Mouse (Mus musculus) left cerebral cortex, adult 18-20 months (tissue): ENCODE results near the gene Ints5. TPM values are rescaled to one million over a fixed set of nuclear protein-coding genes. Genes with fewer than 3 reads are reported as not detected.
A peak's percentile ranks its signal among the peaks of the same experiment; 100 is the strongest.
"Not testable (repeated sequence)": the region's sequence is repeated elsewhere in the genome, so short reads cannot be mapped to it uniquely, and the experiment has no call there.

Source experiments
- DNase-seq, 2 experiments: peaks; one replicate each; pipeline ENCODE4 v3.0.0; 2021 to 2022; ENCODE audit warnings: low spot score in 2 of 2, mixed read lengths in 1 of 2
- long read RNA-seq, 2 experiments: library from polyadenylated mRNA; stranded (forward); transcript quantifications; one replicate each; pipeline ENCODE4 v2.0.0; 2021
- total RNA-seq, 2 experiments: library from RNA; stranded (reverse); gene quantifications; 2 replicates each; pipeline ENCODE4 v1.2.3; 2021

The Ints5 gene
- 10 to 100 TPM; 23.9 to 24.6 TPM for total RNA-seq
- long read RNA-seq, experiment 1, transcript Ints5-201 (2 exons, 3,274 nt), result major isoform, 8 of 15 reads
- long read RNA-seq, experiment 1, partial matches to known transcripts, result 0 of 15 reads
- long read RNA-seq, experiment 1, other reads (novel, unspliced or antisense), result 7 of 15 reads
- long read RNA-seq, experiment 2, partial matches to known transcripts, result 11 of 15 reads
- long read RNA-seq, experiment 2, other reads (novel, unspliced or antisense), result 0 of 15 reads

DNA sequence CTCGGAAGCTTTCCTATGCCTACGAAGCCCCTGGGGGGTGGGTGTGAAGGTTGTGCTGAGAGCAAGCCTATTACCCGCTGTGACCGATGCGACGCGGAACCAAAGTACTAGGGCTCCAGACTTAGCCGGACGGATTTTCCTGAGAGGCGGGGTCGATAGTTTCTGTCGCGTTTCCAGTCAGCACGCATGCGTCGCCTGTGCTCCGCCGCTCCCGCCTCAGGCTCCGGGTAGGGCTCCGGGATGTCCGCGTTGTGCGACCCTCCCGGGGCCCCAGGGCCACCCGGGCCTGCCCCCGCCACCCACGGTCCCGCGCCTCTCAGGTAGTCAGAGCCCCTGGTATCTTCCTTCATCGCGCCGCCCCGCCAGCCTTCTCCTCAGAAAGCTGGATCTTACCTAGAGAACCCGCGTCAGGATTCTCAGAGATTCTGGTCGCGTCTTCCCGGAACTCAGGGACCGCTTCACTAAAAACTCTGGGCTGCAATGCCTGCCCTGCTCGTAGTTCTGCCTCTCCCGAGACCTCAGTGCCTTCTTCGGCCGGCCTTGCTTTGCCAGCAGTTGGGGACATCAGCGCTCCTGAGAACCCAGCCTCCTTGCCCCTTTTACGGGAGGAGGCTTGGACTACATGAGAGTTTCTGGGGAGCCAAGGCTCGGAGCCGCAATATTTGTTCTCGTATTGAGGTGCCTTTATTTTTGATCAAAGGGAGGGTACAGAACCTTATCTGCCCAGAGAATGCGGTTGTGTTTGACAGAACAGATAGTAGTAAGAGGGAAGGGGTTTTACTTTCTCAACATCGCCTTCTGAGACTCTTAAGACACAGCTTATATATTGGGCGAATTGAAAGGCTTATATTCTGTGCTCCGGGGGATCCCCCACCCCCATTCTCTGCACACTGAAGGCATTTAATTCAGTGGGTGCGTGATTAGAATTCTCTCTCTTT, at the start of gene Ints5:
TSS of gene Ints5 (plus strand) at position 177 of the 938 bp plus-strand sequence.
- peak; percentile 84 to 87 for DNase-seq

DNA sequence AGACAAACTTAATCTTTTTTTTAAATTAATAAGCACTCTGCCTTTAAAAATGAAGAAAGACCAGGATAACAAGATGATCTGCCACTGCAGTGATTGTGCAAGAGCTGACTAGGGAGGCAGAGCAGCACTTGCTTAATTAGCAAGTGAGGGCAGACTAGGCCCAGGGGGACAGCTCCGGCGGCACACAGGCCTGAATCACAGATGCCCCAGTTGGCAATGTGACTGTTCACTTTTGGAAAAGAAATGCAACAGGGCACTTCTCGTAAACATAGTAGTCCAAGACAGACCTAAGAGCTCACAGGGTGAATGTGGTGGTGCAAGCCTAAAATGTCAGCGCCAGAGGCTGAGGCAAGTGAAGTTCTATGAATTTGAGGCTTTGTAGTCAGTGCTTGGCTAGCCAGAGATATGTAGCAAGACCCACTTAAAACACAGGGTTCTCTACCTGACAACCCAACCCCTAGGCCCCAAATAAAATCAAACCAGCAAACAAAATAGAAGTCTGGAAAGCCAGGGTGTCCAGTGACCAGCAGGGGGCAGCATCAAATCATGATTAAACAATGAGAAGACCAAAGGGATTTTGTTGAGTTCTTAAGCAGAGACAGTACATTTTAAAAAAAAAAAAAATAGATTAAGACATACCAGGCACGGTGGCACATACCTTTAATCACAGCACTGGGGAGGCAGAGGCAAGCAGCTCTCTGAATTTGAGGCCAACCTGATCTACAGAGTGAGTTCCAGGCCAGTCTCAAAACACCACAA, 48.3 kb upstream of the Ints5 start:
- peak; percentile 76 to 88 for DNase-seq

DNA sequence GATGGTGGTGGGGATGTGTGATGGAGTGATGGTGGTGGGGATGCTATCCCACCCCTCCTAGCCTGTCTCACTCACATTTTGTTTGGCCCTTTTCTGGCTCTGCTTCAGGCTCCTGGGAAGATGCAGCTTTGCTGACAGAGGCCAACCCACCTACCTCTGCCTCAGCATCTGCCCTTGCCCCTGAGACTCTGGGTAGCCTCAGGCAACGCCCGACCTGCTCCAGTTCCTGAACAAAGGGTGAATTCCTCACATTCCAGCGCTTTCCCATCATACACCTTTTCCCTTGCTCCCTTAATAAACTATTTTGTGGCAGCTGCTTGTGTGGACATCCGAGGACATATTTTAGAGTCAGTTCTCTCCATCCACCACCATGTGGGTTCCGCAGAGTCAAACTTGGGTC, 44.4 kb upstream of the Ints5 start:
- DNase-seq, result no peak

DNA sequence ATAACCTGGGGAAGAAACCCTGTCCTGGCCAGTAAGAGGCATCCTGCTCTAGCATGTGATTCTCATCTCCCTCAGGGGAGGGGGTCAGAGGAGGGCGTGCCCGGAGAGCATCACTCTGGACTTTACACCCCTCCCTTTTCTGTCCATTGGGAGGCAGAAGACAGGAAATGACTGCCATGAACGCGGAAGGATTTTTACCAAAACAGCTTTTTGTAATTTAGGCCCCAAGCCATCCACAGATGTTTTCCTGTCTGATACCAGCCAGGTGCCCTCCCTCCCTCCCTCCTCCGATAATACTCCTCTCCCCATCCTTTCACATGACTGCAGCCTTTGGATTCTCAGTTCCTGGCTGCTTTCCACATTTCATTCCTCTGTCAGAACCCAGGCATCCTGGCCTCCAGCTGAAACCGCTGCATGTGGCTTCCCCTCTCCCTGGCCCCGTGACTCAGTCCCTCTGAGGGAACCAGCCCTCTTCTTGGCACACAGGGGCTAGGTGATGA, 42.4 kb upstream of the Ints5 start, which contains the start of gene Lrrn4cl:
TSS of gene Lrrn4cl (plus strand) at position 367 of the 500 bp plus-strand sequence.
- no peak for DNase-seq

DNA sequence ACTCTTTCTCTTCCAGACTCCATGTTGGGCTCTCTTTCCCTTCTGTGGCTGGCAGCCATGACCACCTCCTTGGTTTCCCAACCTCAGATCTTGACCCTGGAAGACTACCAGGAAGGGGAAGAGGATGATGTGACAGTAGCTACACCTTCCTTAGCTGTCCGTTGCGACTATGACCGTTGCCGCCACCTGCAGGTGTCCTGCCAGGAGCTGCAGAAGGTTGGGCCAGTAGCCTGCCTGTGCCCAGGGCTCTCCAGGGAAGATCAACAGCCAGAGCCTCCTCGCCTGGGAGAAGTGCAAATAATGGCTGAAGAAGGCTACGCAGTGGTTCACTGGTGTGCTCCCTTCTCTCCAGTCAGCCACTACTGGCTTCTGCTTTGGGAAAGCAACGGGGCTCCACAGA, 41.2 kb upstream of the Ints5 start:
- no peak for DNase-seq

DNA sequence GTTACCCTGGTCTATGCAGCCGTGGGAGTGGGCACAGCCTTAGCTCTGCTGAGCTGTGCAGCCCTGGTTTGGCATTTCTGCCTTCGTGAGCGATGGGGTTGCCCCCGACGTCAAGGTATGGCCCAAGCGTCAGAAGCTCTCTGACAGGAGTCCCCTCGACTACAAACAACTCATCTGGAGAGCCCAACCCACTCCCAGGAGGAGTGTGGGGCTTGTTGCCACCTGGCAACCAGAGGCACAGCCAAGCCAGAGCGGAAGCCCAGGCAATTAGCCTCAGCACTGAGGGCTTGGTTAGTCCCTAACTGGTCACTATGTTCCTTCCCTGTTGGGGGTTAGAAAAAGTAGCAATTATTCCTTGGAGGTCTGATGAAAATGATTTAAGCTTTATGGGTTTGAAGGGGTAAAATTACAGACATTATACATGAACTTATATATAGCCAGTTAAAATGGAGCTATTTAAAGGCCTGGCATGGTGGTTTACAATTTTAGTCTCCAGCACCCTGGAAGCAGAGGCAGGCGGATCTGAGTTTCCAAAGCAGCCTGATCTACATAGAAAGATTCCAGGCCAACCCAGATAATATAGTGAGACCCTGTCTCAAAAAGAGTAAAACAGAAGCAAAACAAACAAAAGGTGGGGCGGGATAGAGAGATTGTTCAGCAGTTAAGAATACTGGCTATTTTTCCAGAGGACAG, 40.4 kb upstream of the Ints5 start:
- peak in 1 of 2 experiments; percentile 23 for DNase-seq

DNA sequence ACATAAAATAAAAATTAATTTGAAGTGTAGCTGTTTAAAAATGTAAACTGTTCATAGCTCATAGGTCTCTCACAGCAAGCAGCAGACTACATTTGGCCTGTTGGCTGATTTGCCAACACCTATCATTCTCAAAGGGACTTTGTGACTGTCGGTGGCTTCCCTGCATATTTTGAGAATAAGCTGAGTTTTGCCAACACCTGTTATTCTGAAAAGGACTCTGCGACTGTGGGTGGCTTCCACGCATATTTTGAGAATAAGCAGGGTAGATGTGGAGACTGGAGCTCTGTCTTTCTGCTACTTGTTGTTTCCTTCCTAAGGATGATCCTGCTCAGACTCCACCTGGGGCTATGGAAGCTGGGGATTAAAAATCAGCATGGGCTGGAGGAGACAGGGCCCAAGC, 39.7 kb upstream of the Ints5 start:
- DNase-seq, result peak in 1 of 2 experiments; percentile 21

DNA sequence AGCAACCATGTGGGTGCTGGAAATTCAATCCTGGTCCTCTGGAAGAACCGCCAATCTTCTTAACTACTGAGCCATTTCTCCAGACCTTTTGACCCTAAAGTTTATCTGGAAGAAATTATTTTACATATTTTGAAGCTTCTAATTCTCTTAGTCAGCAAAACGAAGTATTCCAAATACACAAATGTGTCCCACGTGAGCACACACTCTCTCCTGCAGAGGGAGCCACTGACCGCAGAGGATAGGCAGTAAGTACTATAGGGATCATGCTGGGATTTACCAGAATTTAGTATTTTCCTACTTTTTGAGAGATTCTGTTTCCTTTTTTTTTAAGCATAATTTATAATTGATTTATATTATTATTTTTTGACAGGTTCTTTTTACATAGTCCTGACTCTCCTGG, 35.1 kb upstream of the Ints5 start:
- DNase-seq, result peak in 1 of 2 experiments; percentile 60

DNA sequence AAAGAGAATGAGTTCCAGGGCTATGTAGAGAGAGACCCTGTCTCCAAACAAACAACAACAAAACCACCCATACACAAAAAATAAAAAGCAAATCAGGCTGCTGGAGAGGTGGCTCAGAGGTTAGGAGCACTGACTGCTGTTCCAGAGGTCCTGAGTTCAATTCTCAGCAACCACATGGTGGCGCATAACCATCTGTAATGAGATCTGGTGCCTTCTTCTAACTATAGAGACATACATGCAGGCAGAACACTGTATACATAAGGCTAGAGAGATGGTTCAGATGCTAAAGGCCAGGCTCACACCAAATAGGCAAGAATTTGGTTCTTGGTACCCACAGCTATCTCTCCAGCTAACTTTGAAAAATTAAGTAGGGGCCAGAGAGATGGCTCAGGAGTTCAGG, 33.8 kb upstream of the Ints5 start:
- no peak for DNase-seq

DNA sequence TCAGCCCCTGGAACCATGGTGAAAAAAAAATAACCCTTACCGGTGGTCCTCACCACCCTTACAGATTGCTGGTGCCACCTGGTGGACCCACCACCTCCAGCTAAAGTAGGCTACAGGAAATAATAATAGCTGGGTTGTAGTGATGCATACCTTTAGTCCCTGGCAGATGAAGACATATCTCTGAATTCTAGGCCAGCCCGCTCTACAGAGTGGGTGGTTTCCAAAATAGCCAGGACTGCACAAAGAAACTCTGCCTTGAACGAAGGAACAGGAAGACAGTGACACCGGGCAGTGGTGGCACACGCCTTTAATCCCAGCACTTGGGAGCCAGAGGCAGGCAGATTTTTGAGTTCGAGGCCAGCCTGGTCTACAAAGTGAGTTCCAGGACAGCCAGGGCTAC, 28.5 kb upstream of the Ints5 start:
- DNase-seq, result no peak

DNA sequence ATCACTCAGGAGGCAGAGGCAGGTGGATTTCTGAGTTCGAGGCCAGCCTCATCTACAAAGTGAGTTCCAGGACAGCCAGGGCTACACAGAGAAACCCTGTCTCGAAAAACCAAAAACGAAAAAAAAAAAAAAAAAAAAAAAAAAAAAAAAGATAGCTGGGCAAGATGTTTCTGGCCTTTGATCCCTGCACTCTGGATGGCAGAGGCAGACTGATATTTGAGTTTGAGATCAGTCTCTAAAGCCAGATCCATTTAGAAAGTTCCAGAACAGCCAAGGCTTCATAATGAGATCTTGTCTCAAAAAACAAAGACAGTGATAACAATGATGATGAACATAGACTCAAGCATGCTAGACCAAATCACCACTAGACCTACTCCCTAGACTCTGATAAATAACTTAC, 22.4 kb upstream of the Ints5 start:
- not testable (repeated sequence) for DNase-seq

DNA sequence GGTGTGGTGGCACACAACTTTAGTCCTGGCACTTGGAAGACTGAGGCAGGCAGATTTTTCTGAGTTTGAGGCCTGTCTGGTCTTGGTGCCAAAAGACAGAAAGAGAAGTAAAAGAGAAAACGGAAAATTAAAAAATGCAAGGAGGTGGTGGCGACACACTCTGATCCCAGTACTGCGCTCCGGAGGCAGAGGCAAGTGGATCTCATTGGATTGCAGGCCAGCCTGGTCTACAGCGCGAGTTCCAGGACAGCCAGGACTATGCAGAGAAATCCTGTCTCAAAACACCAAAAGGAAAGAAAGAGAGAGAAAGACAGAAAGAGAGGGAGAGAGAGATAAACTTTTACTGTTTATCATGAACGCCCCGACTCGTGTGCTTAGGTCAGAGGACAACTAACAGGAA, 22.0 kb upstream of the Ints5 start:
- DNase-seq, result no peak

DNA sequence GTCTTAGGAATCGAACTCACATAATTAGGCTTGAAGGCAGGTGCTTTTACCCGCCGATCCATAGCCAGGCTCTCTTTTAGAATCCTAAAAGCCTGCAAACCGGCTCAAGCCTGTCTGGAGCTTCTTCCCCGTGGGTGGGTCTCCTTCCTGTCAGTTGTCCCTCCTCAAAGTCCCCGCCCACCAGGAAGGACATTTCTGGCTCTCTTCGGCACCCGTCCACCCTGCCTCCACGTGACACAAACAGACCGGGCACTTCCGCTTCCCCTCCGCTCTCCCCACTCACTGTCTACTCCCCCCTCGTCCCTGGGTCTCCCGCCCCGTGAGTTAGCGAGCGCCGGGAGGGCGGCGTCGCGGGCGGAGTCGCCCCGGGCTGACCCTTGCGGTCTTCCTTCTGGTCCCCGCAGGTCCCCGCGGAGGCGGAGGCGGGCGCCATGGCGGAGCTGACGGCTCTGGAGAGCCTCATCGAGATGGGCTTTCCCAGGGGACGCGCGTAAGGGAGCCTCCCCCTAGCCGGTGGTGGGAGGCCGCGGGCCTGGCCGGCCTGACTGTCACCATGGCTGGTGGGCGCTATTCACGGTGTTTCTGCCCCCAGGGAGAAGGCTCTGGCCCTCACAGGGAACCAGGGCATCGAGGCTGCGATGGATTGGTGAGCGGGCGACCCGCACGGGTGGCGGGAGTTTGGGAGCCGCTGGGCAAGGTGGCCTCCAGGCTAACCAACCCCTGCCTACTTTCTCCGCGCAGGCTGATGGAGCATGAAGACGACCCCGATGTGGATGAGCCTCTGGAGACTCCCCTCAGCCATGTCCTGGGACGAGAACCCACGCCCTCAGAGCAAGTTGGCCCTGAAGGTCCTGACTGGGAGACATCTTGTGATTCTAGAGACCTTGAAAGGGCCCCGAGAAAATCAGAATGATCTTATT, 21.3 kb upstream of the Ints5 start, which contains the start of gene Ubxn1:
TSS of gene Ubxn1 (plus strand) at position 230 of the 920 bp plus-strand sequence.
- peak; percentile 98 to 99 for DNase-seq

DNA sequence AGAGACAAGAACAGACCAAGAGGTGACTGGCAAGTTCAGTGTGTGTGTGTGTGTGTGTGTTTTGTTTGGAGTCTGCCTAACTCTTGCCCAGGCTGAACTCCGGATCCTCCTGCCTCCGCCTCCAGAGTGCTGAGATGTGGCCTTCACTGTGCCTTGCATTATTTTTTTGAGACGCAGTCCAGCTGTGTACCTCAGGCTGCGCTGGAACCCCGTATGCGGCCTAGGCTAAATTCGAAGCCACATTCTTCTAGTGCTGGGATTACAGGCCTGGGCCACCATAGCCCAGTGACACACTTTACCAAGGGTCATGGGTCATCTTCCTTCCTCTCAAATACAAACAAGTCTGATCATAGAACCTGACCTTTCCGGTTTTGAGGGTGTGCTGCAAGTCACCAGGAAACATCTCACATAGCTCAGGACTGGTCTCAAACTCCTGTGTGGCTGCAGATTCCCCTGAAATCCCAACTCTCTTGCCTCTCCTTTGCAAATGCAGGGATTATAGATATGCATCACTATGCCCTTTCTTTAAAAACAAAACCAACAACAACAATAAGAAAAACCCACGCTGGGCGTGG, 20.5 kb upstream of the Ints5 start:
- DNase-seq, result no peak

DNA sequence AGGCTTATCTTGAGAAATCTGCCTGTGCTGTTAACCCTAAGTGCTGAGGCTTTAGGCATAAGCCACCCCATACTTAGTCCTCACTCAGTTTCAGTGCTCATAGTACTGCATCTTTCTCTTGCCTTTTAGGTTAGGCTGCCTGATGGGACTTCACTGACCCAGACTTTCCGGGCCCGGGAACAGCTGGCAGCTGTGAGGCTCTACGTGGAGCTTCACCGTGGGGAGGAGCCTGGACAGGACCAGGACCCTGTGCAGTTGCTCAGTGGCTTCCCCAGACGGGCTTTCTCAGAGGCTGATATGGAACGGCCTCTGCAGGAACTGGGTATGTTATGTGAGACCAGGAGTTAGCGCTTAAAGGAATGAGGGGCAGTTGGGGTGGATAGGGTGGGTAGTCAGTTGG, 17.8 kb upstream of the Ints5 start:
- no peak for DNase-seq

DNA sequence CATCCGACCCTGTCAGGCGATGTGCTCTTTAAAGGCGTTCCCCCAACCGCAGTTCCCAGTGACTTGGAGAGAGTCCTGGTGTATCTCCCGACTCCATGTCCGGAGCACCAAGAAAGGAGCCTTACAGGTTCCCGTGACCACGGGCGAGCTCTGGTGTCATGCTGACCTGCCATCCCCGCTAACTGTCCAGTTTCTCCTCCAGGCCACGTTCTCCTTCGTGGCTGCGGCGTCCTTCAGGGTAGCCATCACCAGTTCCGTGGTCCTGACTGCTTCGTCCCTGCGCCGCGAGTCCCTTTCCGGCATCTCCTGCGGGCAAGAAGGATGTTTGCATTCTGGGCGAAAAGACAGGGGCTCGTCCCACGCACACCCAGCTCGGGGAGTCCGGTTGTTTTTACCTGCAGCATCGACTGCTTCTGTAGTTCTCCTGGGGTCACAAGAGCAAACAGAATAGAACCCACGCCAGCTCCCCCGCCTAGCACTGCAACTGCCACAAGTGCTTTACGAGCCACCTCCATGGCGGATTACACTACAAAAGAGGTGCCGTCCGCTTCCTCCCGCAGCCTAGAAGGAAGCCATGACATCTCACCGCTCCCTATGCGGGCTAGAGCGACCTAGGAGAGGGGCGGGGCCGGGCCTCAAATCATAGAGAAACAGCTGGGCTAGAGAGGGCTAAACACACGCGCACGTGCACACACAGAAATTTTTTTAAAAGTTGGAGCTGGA, 12.3 kb upstream of the Ints5 start, which contains the start of gene Uqcc3:
TSS of gene Uqcc3 (minus strand) at position 613 of the 723 bp plus-strand sequence.
- DNase-seq, result peak; percentile 85 to 90

DNA sequence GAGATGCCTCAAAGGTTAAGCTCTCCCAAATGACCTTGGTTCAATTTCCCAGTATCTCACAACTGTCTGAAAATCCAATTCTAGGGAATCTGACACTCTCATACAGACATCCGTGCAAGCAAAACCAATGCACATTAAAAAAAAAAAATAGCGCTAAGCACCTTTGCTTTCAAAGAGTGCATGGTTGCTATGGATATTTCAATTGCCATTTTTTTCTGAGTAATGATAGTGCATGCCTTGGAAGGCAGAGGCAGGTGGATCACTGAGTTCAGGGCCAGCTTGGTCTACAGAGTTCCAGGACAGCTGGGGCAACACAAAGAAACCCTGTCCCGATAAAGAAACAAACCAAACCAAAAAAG, 11.8 kb upstream of the Ints5 start:
- DNase-seq, result no peak

DNA sequence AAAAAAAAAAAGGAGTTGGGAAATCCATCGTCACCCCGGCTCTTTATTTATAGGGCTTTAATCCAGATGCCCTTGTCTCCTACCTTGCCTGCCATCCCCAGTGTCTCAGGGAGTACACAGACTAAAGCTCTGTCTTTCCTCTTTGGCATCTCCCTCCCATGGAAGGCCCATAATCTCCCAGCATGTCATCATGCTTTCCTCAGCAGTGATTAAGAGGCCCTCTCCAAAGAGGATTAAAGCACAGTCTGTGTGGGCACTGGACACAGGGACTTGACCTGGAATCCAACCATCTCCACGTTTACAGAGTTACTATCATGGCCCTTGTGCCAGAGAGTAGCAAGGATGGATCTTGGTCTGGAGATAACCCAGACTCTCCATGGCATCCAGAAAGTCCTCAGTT, 9.2 kb upstream of the Ints5 start, which contains the start of the genes Lbhd1 and Gm49403:
TSS of gene Lbhd1 (plus strand) at position 117 of the 400 bp plus-strand sequence.
TSS of gene Gm49403 (plus strand) at position 315 of the 400 bp plus-strand sequence.
- DNase-seq, result no peak
